Mouse (Mus musculus) liver, embryonic 14.5 days (tissue): Measurements from ENCODE around the gene Bpi. TPM values are rescaled to one million over a fixed set of nuclear protein-coding genes. Genes with fewer than 3 reads are reported as not detected.
A peak's percentile ranks its signal among the peaks of the same experiment; 100 is the strongest.

Experiments used
- ATAC-seq: fragments of 200-750 bp; cut with Nextera tagmentation; 2 replicates; pipeline ENCODE4 v1.8.0; 2017; ENCODE audit warnings: moderate number of reproducible peaks, mild to moderate bottlenecking, moderate library complexity; ENCODE audit not compliant: insufficient read depth
- DNase-seq, 3 experiments: peaks; one replicate each; pipeline ENCODE4 v3.0.0-alpha.2; 2012 to 2013; ENCODE audit warnings: low read depth in 3 of 3, low spot score in 3 of 3
- H3K27ac ChIP-seq: fragments of 300-500 bp; sonication (generic); 2 replicates; pipeline ENCODE4 v1.5.1; 2014; ENCODE audit warnings: moderate library complexity, mild to moderate bottlenecking, control low read depth, inconsistent platforms
- H3K27me3 ChIP-seq: fragments of 300-500 bp; sonication (generic); 2 replicates; pipeline ENCODE4 v1.6.1; 2014; ENCODE audit warnings: mild to moderate bottlenecking, low read length, moderate library complexity; ENCODE audit not compliant: control insufficient read depth, insufficient read depth
- H3K36me3 ChIP-seq: fragments of 300-500 bp; sonication (generic); replicated peaks from 2 replicates; pipeline ENCODE4 v1.6.1; 2014; ENCODE audit warnings: low read depth; ENCODE audit not compliant: control insufficient read depth, insufficient read depth
- H3K4me1 ChIP-seq, 2 experiments: fragments of 200-500 bp in 1 of 2; fragments of 300-500 bp in 1 of 2; sonication (generic) in 1 of 2; replicated peaks; 2 replicates each; pipeline ENCODE4 v1.6.1; 2012 to 2014; ENCODE audit warnings: antibody characterized with exemption in 1 of 2, inconsistent platforms in 1 of 2, low read length in 1 of 2; ENCODE audit not compliant: control insufficient read depth in 2 of 2, insufficient read depth in 2 of 2
- H3K4me2 ChIP-seq: fragments of 300-500 bp; sonication (generic); 2 replicates; pipeline ENCODE4 v1.6.1; 2014; ENCODE audit warnings: low read depth, mild to moderate bottlenecking, control low read depth, moderate library complexity
- H3K4me3 ChIP-seq, 2 experiments: fragments of 200-500 bp in 1 of 2; fragments of 300-500 bp in 1 of 2; sonication (generic) in 1 of 2; 2 replicates each; pipeline ENCODE4 v1.5.1; 2012 to 2014; ENCODE audit warnings: low read depth in 2 of 2, low read length in 2 of 2, mild to moderate bottlenecking in 2 of 2, control low read depth in 1 of 2, inconsistent platforms in 1 of 2, moderate library complexity in 1 of 2; ENCODE audit not compliant: insufficient read depth in 1 of 2
- H3K9ac ChIP-seq: fragments of 300-500 bp; sonication (generic); replicated peaks from 2 replicates; pipeline ENCODE4 v1.6.1; 2014; ENCODE audit warnings: mild to moderate bottlenecking, control low read depth, moderate library complexity
- H3K9me3 ChIP-seq: fragments of 300-500 bp; sonication (generic); 2 replicates; pipeline ENCODE4 v1.6.1; 2016; ENCODE audit warnings: low read length, mixed read lengths; ENCODE audit not compliant: control insufficient read depth
- CTCF ChIP-seq: IDR thresholded peaks from 2 replicates; pipeline ENCODE4 v1.5.1; 2016; ENCODE audit warnings: antibody characterized with exemption, low read depth, control low read depth
- EP300 ChIP-seq: IDR thresholded peaks from 2 replicates; pipeline ENCODE4 v1.6.1; 2016; ENCODE audit warnings: antibody characterized with exemption, low read depth
- WGBS: fragments of 180-500 bp; shearing (Covaris S2); extraction: QIAGEN DNeasy Blood & Tissue Kit; methylation state at CpG from one replicate; pipeline ENCODE4 v1.1.7; 2014; ENCODE audit not compliant: insufficient replicate concordance; 5-methylcytosine and 5-hydroxymethylcytosine counted together
- polyA plus RNA-seq, 2 experiments: library from polyadenylated mRNA; depleted of rRNA in 1 of 2; stranded (reverse) in 1 of 2; unstranded in 1 of 2; fragments of >200 nt; fragmentation: Nextera tagmentation in 1 of 2; extraction: Ambion mirVana in 1 of 2; gene quantifications; 2 replicates each; pipeline versions ENCODE4 v1.2.1 to v1.2.3; 2012 to 2014

Gene Bpi
- polyA plus RNA-seq, 2 experiments, result not detected

DNA sequence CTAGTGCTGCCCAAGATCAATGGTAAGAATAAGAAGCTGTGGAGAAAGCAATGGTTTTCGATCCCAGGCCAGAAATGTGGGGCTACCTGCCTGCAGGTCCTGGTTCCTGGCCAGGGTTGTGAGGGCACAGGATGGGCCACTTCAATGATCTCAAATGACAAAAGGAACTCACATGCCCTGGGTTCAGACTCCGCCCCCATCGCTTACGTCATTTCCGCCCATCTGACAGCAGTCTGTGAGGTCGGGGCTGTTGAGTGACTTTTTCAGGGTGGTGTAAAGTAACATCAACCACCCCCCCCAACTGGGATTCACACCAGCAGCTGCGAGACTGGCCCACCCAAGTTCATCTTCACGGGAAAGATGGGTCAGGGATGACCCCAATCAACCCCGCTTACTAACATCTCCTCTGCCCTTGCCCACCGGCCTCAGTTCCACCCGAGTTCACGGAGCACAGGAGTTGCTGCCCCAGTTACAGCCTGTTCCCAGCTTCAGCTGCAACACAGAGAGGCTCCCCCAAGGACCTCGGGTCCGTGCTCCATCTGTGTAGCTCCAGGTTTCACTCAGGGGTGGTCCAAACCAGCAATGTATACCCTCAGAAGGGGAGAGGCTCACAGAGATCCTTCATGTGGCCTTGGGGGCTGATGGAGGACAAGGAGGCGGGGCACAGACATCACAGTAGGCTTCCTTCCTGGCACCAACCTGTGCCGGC lies 23.8 kb downstream of the Bpi start:
- H3K4me1 ChIP-seq, result no peaks in the 10 kb centered on the region; a peak in 1 of 4 replicates
- DNase-seq, result no peak
- no peak for ATAC-seq
- TF ChIP-seq CTCF, result no peak
- TF ChIP-seq EP300, result no peak
- no peaks in the 10 kb centered on the region for H3K9me3 ChIP-seq
- no peak overlapping the region for H3K4me2 ChIP-seq
- H3K9ac ChIP-seq, result no peak overlapping the region
- WGBS, result 44% methylated on average over 16 of the region's 16 CpGs
- H3K4me3 ChIP-seq, result no peak overlapping the region
- no peaks in the 10 kb centered on the region for H3K27me3 ChIP-seq
- H3K27ac ChIP-seq, result no peak overlapping the region
- H3K36me3 ChIP-seq, result no peaks in the 10 kb centered on the region

DNA sequence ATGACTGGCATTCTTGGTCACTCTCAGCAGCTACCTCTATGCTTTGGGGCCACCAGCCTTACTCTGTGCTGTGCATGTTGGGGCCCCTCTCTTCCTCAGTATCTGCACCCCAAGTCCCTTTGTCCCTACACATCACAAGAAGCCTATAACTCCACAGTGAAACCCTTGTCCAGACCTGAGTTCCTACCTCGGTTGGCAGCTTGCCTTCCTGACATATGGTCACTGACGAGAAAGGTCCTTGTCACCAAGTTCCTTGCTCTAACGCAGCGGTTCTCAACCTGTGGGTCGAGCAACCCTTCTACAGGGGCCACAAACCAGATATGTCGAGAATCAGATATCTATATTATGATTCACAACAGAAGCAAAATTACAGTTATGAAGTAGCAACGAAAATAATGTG lies 25.2 kb downstream of the Bpi start:
- H3K36me3 ChIP-seq, result no peaks in the 10 kb centered on the region
- H3K4me3 ChIP-seq, result no peak overlapping the region
- H3K9ac ChIP-seq, result no peak overlapping the region
- no peak overlapping the region for H3K4me2 ChIP-seq
- DNase-seq (no peak), ATAC-seq (no peak)
- 47% methylated on average over 7 of the region's 7 CpGs for WGBS
- no peaks in the 10 kb centered on the region; a peak in 1 of 4 replicates for H3K4me1 ChIP-seq
- no peaks in the 10 kb centered on the region for H3K9me3 ChIP-seq
- H3K27me3 ChIP-seq, result no peaks in the 10 kb centered on the region
- TF ChIP-seq EP300 (no peak), CTCF (no peak)
- H3K27ac ChIP-seq, result no peak overlapping the region

DNA sequence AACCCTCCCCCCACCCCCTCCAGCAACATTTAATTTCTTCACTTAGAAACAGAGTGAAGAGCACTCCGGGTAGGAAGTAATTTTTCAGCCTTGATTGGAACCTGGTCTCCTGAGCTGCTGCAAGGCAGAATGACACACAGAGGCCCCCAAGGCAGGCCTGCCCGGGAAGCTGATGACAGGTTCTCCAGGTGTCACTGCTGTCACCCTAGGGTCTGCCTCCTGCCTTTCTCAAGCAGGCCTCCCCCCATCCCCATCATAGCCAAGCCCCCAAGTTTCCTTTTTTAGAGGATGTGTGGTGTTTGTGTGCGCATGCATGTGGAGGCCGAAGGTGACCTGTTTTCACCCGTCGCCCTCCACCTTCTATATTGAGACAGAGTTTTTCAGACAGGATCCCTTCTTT lies 25.9 kb downstream of the Bpi start:
- no peaks in the 10 kb centered on the region for H3K27me3 ChIP-seq
- H3K36me3 ChIP-seq, result no peaks in the 10 kb centered on the region
- ATAC-seq (no peak), DNase-seq (no peak)
- no peak overlapping the region for H3K4me2 ChIP-seq
- no peaks in the 10 kb centered on the region for H3K9me3 ChIP-seq
- no peak overlapping the region for H3K27ac ChIP-seq
- no peaks in the 10 kb centered on the region; a peak in 1 of 4 replicates for H3K4me1 ChIP-seq
- WGBS, result 65% methylated on average over 6 of the region's 6 CpGs
- no peak overlapping the region for H3K4me3 ChIP-seq
- H3K9ac ChIP-seq, result no peak overlapping the region
- TF ChIP-seq CTCF (no peak), EP300 (no peak)

DNA sequence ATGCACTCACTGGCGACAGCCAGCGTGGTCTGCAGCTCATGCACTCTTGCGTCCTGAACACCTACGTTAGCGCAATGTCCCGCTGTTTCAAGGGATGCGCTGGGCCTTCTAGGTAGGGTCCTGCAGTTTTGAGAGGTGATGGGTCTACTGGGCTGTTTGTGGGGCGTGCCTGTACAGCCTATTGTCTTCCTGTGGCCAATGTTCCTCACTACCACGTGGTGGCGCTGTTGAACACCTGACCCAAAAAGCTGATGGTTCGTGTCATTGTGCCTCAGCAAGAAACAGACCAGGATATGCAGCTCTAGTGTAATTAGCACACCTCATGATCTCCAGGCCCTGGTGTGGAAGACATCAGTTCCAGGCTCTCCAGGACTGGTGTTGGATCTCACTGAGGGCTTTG lies 26.7 kb downstream of the Bpi start:
- 15% methylated on average over 11 of the region's 11 CpGs for WGBS

DNA sequence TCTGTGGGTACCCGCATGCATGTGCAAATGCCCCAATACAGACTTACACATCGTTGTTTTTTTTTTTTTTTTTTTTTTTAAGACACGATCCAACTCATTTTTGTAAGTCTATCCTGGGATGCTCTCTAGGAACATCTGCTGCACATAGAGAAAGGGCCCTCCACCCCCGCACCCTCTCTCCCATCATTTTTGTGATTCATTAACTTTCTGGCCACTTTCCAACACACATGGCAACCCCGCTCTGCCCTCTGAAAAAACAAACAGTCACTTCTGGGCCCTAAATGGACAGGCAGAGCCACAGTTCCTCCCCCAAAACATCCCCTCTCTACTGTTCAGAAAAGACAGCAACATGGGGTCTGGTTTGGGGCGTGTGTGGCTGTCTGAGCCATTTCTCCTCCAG lies 27.8 kb downstream of the Bpi start:
- H3K9ac ChIP-seq, result no peak overlapping the region
- H3K27me3 ChIP-seq, result no peaks in the 10 kb centered on the region
- ATAC-seq, result no peak
- WGBS, result 64% methylated on average over 6 of the region's 6 CpGs
- no peaks in the 10 kb centered on the region for H3K36me3 ChIP-seq
- peak in 1 of 3 experiments; percentile 22 for DNase-seq
- no peaks in the 10 kb centered on the region; a peak in 1 of 4 replicates for H3K4me1 ChIP-seq
- H3K27ac ChIP-seq, result no peak overlapping the region
- no peak overlapping the region; the same call in 1 of the 2 replicates for H3K4me2 ChIP-seq
- TF ChIP-seq EP300, result no peak
- TF ChIP-seq CTCF, result no peak
- H3K9me3 ChIP-seq, result no peaks in the 10 kb centered on the region
- no peak overlapping the region for H3K4me3 ChIP-seq

More for the DNA sequence above, 26.7 kb downstream of the Bpi start:
- ATAC-seq, result no peak
- H3K36me3 ChIP-seq, result no peaks in the 10 kb centered on the region
- H3K9ac ChIP-seq, result no peak overlapping the region
- H3K4me2 ChIP-seq, result no peak overlapping the region
- H3K9me3 ChIP-seq, result no peaks in the 10 kb centered on the region
- H3K27ac ChIP-seq, result no peak overlapping the region
- no peaks in the 10 kb centered on the region; a peak in 1 of 4 replicates for H3K4me1 ChIP-seq
- peak; percentile 92 for TF ChIP-seq CTCF
- TF ChIP-seq EP300, result no peak
- no peak overlapping the region for H3K4me3 ChIP-seq
- DNase-seq, result peak in 2 of 3 experiments; percentile 22 to 24
- H3K27me3 ChIP-seq, result no peaks in the 10 kb centered on the region
